Mouse (Mus musculus) G1E-ER4 (cell line): ENCODE results near the gene Barx1. TPM values are rescaled to one million over a fixed set of nuclear protein-coding genes. Genes with fewer than 3 reads are reported as not detected.

Experiments
- GATA1 ChIP-seq: IDR thresholded peaks from one replicate; pipeline ENCODE4 v1.8.0; 2012; ENCODE audit warnings: low read length, inconsistent platforms
- polyA plus RNA-seq: library from polyadenylated mRNA; stranded (reverse); fragments of >175 nt; gene quantifications from 2 replicates; pipeline ENCODE4 v1.2.3, GENCODE M21; 2012

Gene Barx1
- polyA plus RNA-seq, 1 experiment = not detected

DNA sequence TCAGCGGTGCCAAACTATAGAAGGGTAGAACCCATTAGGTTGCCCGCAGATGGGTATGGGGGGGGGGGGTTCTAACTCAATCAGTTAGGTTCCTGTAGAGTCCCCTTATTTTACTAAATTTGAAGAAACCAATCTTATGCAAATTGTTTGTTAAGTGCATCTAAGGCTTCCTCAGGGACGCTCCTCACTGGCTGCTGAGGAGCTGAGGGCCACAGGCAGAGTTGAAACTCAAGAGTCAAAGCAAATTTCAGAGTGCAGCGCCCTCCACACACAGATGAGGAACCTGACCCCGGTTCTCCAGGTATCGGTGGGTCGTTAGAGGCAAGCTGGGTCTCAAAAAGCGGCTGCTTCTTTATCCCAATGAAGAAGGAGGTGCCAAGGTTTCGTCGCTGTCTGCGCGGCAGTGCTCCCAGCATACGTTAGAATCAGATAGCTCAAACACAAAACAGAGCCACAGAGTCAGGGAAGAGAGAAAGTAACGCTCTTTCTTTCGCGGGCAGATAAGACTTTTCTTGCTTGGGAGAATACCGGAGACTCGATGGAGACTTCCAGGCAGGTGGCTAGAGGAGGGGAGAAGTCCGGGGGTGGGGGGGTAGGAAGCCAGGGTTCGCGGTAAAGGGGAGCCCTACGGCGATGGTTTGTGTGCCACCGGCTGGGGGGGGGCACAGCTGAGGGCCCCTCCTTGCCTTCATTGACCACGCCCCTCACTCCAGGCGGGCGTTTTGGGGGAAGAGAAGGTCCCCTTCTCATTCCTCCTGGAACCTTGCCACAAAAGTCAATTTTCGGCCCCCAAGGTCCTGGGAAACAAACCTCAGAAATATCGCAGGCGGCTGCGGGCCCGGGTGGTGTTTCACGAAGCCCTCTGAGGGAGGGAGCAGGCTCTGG is 5.5 kb downstream of the Barx1 start:
- no peak for TF ChIP-seq GATA1

DNA sequence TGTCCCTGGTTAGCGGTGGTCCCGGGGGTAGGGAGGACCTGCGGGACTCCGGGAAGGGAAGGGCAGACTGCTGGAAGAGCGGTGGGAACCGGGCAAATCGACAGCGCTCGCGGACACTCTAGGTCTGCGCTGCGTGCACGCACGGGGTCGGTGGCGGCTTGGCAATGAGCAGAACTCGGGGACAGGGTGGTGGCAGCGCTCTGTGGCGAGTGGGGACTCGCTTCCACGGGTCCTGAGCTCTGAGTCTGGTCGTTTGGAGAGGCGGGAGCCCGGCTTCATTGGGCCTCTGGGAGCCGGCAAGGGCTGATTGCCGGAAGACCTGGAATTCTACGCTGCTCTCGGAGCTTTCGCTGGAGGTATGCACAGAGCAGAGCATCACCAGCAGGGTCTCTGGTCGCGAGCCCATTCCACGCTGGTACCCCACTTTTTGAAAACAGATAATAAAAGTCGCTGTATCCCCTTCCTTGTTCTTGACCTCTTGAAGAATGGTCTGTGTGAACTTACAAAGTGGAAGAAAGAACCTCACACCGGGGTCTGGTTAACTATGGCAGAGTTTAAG is 6.3 kb downstream of the Barx1 start:
- TF ChIP-seq GATA1 = no peak

GRCm38 (mm10) chr13:48672312-48672840 is 9.6 kb downstream of the Barx1 start:
- no peak for TF ChIP-seq GATA1

DNA sequence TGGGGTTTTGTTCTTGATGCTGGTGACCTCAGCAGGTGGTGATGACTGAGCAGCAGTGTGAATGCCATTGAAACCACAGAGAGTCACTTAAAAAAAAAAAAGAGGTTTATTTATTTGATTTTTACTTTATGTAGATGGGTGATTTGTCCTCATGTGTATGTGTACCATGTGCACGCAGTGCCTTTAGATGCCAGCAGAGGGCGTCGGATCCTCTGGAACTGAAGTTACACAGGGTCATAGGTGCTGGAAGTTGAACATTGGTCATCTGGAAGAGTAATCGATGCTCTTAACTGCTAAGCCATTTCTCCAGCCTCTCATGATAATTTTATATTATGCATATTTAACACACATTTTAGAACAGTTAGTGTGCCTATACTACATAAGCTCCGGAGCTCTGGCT is 11.8 kb downstream of the Barx1 start:
- no peak for TF ChIP-seq GATA1

- no peak for TF ChIP-seq GATA1
Observed at GRCm38 (mm10) chr13:48679351-48679750, 16.6 kb downstream of the Barx1 start.

- TF ChIP-seq GATA1 = no peak
Observed at GRCm38 (mm10) chr13:48686666-48687065, 23.9 kb downstream of the Barx1 start.

DNA sequence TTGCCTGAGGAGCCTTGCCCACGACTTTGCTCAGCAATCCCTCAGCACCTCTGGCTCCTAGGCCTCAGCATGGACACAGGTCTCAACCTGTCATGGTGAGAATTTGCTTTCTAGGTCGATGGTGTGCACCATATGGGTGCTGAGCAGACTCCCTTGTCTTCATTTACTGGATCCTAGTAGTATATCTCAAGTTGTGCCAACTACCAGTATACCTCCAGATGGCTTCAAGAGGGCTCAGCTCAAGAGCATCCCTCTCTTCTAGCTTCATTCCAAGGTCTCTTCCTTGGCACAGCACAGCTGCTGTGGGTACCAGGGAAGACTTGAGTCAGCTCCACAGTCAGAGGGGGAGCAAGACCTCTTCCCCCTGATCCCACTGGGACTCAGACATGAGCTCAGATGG is 29.2 kb downstream of the Barx1 start:
- TF ChIP-seq GATA1 = no peak

GRCm38 (mm10) chr13:48694090-48695064 is 31.6 kb downstream of the Barx1 start:
- no peak for TF ChIP-seq GATA1

GRCm38 (mm10) chr13:48706385-48706951 is 43.7 kb downstream of the Barx1 start:
- TF ChIP-seq GATA1 = no peak

GRCm38 (mm10) chr13:48712675-48713074 is 49.9 kb downstream of the Barx1 start:
- no peak for TF ChIP-seq GATA1

DNA sequence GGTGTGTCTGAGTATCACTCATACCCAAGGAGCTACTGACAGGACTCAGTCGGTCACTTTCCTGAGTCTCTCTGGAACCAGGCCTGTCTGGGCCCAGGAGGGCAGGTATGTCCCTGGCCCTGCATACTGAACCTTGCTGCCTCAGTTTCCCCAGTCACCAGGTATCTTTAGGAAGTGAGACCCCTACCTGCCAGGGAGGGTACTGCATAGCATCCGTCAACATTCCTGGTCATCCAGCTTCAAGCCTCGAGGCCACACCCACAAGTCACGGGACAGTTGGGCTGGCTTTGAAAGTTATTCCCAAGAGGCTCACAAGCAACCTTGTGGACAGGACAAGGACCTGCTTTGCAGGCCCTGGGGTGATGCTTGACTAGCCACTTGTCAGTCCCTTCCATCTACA is 53.3 kb downstream of the Barx1 start:
- TF ChIP-seq GATA1 = no peak

Other genes starting within 250 kb of the Barx1 start
- gene Zfp169, start 149.5 kb upstream of the Barx1 start, polyA plus RNA-seq = 0.31 and 0.63 TPM in 2 replicates
- gene A830005F24Rik, start 149.4 kb upstream of the Barx1 start, polyA plus RNA-seq = 0.14 and 0.31 TPM in 2 replicates
- gene Ptpdc1, start 37.3 kb upstream of the Barx1 start, polyA plus RNA-seq = not detected in 2 replicates
- gene Phf2, start 208.1 kb downstream of the Barx1 start, polyA plus RNA-seq = 47.6 and 57.8 TPM in 2 replicates